Mouse (Mus musculus) CD4-positive, CD25-positive, alpha-beta regulatory T cell, adult 2 months (primary cell): ENCODE measurements at regions not wholly inside any gene's neighbourhood (a gene's known extent, or its start where the extent isn't known, plus 50 kb on each side); places are given as distances from the start of the nearest gene placed in this dataset.

ENCODE experiments used
- DNase-seq: peaks from one replicate; pipeline ENCODE4 v3.0.0-alpha.2; 2012; ENCODE audit warnings: low read depth, low spot score

GRCm38 (mm10) chr12:26071610-26072009 is 343.4 kb downstream of the Rnf144a start:
- DNase-seq: peak; percentile 85

DNA sequence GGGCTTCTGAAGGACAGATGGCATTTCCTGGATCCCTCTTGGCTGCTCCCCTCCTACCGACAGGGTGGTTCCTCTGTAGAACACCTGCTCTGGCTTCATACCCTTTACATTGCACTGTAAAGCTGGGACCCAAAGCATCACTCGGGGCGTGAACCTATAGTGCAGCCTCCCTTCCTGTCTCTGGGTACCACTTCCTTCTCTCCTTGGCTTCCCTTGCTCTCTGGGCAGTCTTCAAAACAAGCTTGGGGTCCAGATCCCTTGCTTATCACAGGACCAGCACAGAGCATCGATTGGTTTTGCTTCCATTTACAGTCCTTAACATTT is 346.4 kb downstream of the Rnf144a start:
- DNase-seq: no peak

GRCm38 (mm10) chr12:26067866-26068684 is 347.0 kb downstream of the Rnf144a start:
- peak; percentile 87 for DNase-seq

DNA sequence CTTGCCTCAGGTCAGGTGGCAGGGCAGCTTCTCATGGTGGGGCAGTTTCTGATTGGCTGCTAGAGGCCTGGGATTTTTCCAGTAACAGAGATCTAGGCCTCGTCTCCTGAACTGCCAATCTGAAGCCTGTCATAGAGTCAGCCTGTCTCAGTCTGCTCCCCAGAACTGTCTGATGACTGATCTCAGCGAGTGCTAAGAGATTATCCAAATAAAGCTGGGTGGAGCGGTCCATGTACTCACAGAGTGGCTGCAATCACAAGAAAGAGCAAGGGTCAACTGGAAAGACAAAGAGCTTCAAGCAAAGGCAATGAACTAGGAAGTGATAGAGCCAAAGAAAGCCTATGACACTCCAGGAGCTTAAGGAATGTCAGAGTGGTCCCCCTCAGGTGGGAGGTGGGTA is 354.7 kb downstream of the Rnf144a start:
- DNase-seq: no peak

DNA sequence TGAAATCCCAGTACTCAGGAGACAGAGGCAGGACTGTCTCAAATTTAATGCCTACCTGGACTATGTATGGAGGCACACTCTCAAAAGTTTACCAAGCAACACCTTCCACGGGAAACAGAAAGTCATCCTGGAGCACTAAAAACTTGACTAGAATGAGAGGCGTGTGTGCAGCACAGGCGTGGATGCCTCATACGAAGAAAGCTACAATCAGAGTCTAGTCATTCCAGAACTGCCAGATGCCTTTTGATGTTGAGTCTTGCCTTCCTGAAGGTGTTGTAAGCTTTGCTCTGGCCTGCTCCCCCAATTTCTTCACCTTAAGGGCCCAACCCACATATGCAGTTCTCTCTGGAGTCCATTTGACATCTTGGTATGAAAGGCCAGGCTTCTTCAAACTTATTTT is 356.0 kb downstream of the Rnf144a start:
- DNase-seq: peak; percentile 26

DNA sequence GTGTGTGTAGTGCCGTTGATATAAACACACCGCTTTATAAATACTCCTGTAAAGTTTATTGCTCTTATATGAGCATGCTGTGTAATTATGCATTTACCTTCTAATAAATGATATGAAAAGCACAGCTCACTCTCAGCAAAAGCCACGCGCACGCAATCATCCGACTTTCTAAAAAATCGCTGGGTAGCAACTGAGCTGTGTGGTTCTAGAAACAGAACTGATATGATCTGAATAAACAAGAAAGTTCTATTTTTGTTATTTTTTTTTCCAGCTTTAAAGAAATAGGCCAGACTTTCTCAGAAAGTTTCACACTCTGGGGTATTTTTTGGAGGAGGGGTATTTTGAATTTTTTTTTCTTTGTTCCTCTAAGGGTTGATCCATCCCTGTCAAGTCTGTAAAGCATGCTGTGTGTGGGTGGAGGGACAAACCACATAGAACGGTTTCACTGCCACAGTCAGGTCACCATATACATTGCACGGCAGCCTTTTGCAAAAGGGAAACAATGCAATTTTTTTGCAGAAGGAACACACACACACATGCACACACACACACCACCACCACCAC is 357.5 kb downstream of the Rnf144a start:
- peak; percentile 61 for DNase-seq

- no peak for DNase-seq
Measured at GRCm38 (mm10) chr12:26046991-26047390, 368.1 kb downstream of the Rnf144a start.

DNA sequence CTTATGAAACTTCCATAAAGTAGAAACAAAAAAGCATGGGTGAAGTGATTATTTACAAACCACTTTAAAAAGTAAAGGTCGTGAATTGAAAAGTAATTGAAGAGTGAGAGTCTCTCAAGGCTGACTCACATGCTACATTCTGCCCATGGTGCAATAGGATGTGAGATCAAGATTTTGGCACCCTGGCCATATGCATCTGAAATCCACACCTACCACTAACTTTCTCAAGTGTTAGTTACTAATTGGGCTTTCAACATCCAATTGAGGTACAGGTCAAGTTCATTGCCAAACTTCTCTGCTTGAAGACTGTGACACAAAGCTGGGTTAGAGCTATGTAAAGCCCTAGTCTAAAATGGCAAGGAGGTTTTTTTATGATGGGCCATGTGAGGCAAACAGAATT is 369.7 kb downstream of the Rnf144a start:
- no peak for DNase-seq

- no peak for DNase-seq
Measured at GRCm38 (mm10) chr12:26012951-26013350, 402.1 kb downstream of the Rnf144a start.

GRCm38 (mm10) chr12:25994063-25994462 is 421.0 kb downstream of the Rnf144a start:
- peak; percentile 39 for DNase-seq

GRCm38 (mm10) chr12:25991801-25992525 is 423.1 kb downstream of the Rnf144a start:
- no peak for DNase-seq

- DNase-seq: no peak
Measured at GRCm38 (mm10) chr12:25982545-25982944, 432.5 kb downstream of the Rnf144a start.

- no peak for DNase-seq
Measured at GRCm38 (mm10) chr12:25978335-25978734, 436.7 kb downstream of the Rnf144a start.

DNA sequence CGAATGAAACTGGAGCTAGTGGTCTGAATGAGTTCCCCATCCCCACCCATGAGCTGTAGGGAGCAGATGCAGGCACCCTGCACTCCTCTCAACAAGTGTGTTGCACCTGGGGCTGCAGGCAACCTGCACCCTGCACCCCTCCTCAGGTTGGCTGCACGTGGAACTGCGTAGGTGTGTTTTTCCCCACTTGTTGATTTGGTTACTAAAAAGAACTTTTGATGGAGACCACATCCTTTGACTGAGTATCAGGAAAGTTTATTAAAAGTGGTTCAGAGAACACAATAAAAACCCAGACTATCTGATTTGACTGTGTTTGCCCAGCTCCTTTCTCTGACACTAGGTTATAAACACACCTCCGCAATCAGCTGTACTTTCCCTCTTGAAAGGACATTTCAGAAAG is 456.5 kb downstream of the Rnf144a start:
- DNase-seq: peak; percentile 72

- DNase-seq: peak; percentile 49
Measured at GRCm38 (mm10) chr12:25957547-25957946, 457.5 kb downstream of the Rnf144a start.

GRCm38 (mm10) chr12:25947107-25947506 is 467.9 kb downstream of the Rnf144a start:
- DNase-seq: no peak

DNA sequence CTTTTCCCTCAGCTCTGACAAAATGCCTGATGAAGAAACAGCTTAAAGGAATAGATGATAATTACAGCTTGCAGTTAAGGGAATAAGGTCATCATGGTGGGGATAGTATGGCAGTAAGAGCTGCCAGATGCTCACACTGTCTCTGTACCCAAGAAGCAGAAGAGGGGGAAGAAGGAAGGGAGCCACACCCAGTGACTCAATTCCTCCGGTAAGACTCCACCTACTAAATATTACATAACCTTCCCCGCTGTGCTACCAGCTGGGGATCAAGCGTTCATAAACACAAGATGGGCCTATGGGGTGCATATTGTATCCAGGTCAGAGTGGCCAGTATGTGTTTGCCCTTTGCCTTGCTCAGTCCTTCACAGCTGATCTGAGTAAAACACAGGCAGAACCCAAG is 468.9 kb downstream of the Rnf144a start:
- no peak for DNase-seq

DNA sequence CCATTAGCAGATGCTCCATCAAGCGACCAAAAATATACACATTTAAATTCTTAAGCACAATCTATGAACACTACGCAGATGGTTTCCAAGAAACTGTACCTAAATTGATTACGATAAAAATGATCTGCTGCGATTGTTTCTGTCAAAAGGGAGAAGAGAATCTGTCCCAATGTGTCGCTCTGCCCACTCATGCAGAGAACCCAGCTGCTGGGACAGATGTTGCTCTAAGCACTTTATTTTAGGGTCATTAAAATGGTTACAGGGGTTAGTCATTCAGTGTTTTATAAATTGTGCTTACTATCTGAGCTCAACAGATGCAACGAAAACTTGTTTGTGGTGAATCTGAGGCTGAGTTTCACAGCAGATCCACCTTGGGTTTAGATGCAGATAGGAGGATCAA is 476.2 kb downstream of the Rnf144a start:
- DNase-seq: no peak

DNA sequence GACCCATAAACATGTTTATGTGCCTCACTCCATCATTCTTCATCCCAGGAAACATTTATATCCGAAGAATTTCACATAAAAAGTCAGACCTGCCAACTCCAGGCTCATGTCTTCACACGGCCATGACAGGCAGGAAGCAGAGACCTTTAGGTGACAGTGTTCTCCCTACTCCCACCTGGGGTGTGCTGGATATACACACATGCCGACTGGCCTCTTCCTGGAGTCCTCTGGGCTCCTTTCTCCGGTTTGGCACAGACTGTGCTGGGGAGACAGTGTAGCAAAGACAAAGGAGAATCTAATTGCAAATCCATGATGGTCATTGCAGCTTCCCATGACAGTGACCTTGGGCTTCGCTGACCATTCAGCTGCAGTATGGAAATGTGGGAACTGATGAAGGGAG is 480.1 kb downstream of the Rnf144a start:
- no peak for DNase-seq

GRCm38 (mm10) chr12:25934526-25934925 is 480.5 kb downstream of the Rnf144a start:
- no peak for DNase-seq

DNA sequence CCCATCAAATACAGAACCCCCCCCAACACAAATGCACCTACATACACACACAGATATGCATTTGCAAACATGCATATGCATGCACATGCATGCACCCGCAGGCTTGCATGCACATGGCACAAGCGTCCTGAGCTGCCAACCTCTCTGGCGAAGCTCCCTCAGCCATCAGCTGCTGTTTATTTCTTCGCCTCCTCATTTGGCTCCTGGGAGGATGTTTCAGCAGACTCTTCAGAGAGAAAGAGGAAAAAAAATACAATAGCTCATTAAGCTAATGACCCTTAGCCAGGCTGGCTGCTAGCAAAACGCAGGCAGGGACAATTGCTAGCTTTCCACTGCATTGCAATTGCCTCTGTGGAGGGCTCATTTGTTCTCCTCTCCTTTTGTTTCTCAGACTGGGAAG is 488.7 kb downstream of the Rnf144a start:
- no peak for DNase-seq

- DNase-seq: no peak
Measured at GRCm38 (mm10) chr12:25924526-25924925, 490.5 kb downstream of the Rnf144a start.

DNA sequence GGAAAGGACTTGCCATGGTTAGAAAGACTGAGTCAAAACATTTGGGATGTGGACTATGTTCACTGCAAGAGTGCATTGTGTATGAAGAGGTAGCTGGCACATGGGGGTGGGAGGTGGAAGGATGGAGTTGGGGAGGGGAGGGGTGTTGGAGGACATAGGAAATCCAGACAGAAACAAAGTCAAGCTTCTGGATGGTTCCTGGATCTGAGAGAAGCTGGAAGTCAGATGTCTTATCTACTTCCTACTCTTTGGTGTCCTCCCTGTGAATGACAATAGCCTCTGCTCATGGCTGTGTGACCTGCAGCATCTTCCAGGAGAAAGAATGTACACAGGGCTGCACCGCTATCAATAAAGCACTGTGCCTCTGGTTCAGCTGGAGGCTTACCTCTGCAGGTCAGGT is 491.3 kb downstream of the Rnf144a start:
- no peak for DNase-seq
